Mouse (Mus musculus) lung, embryonic 16.5 days (tissue): Measurements from ENCODE around the gene Ercc6l2. TPM values are rescaled to one million over a fixed set of nuclear protein-coding genes. Genes with fewer than 3 reads are reported as not detected.
A peak's percentile ranks its signal among the peaks of the same experiment; 100 is the strongest.

Experiments
- ATAC-seq: fragments of 200-750 bp; cut with Nextera tagmentation; 2 replicates; pipeline ENCODE4 v1.8.0; 2017; ENCODE audit warnings: low read depth, mild to moderate bottlenecking, moderate library complexity
- H3K27ac ChIP-seq: fragments of 300-500 bp; sonication (generic); 2 replicates; pipeline ENCODE4 v1.5.1; 2014; ENCODE audit warnings: mild to moderate bottlenecking, control low read depth, low read length
- H3K27me3 ChIP-seq: fragments of 300-500 bp; sonication (generic); 2 replicates; pipeline ENCODE4 v1.6.1; 2014; ENCODE audit warnings: low read depth, low read length, mixed read lengths; ENCODE audit not compliant: control insufficient read depth, insufficient read depth
- H3K36me3 ChIP-seq: fragments of 300-500 bp; sonication (generic); 2 replicates; pipeline ENCODE4 v1.6.1; 2014; ENCODE audit warnings: low read length; ENCODE audit not compliant: control insufficient read depth, insufficient read depth
- H3K4me1 ChIP-seq: fragments of 300-500 bp; sonication (generic); replicated peaks from 2 replicates; pipeline ENCODE4 v1.6.1; 2014; ENCODE audit warnings: low read length, mixed read lengths; ENCODE audit not compliant: control insufficient read depth, insufficient read depth
- H3K4me2 ChIP-seq: fragments of 300-500 bp; sonication (generic); 2 replicates; pipeline ENCODE4 v1.6.1; 2014; ENCODE audit warnings: low read depth, low read length, control low read depth
- H3K4me3 ChIP-seq: fragments of 300-500 bp; sonication (generic); 2 replicates; pipeline ENCODE4 v1.5.1; 2014; ENCODE audit warnings: mild to moderate bottlenecking, low read length, control low read depth
- H3K9ac ChIP-seq: fragments of 300-500 bp; sonication (generic); 2 replicates; pipeline ENCODE4 v1.6.1; 2014; ENCODE audit warnings: low read length, control low read depth
- H3K9me3 ChIP-seq: fragments of 300-500 bp; sonication (generic); 2 replicates; pipeline ENCODE4 v1.6.1; 2016; ENCODE audit warnings: low read length; ENCODE audit not compliant: control insufficient read depth
- WGBS: fragments of 180-500 bp; shearing (Covaris S2); extraction: QIAGEN DNeasy Blood & Tissue Kit; methylation state at CpG from one replicate; pipeline ENCODE4 v1.1.7; 2014; 5-methylcytosine and 5-hydroxymethylcytosine counted together
- polyA plus RNA-seq: library from polyadenylated mRNA; unstranded; fragments of >200 nt; fragmentation: Nextera tagmentation; extraction: Ambion mirVana; gene quantifications from 2 replicates; pipeline ENCODE4 v1.2.1, GENCODE M21; 2015

The Ercc6l2 gene
- polyA plus RNA-seq, 1 experiment from 2014 or later: 26.0 TPM

DNA sequence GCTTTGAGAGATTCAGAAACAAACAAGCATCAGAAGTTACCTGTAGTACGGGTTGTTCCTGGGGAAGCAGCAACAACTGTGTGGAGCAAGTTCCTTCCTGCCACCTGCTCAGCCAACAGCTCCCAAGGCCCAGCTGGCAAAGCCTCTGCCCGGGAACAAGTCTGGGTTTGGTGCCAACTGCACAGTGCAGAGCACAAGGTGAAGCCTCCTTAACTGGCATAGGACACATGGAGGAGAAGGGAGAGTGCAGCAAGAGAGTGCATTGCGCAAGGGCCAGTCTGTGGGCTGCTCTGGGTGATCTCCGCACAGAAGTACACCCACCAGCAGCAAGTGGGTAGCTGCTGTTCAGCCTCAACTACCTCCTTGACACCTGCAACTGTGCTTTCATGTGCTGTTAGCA lies 91.5 kb downstream of the Ercc6l2 start:
- peak; percentile 61 for ATAC-seq

GRCm38 (mm10) chr13:63907437-63907836 lies 92.4 kb downstream of the Ercc6l2 start:
- Histone ChIP-seq H3K4me2 (no peak overlapping the region), H3K27ac (no peak overlapping the region), H3K9ac (no peak overlapping the region), H3K9me3 (no peaks in the 10 kb centered on the region), H3K36me3 (no peaks in the 10 kb centered on the region), H3K4me3 (no peak overlapping the region), H3K27me3 (no peaks in the 10 kb centered on the region), H3K4me1 (peaks cover 26% of the 10 kb centered on the region)
- ATAC-seq: no peak
- WGBS: 40% methylated on average over 4 of the region's 4 CpGs

More for the DNA sequence above, 91.5 kb downstream of the Ercc6l2 start:
- peak overlapping the region; percentile 5 for H3K27ac ChIP-seq
- WGBS: 51% methylated on average over 4 of the region's 4 CpGs
- no peaks in the 10 kb centered on the region for H3K36me3 ChIP-seq
- H3K4me3 ChIP-seq: no peak overlapping the region
- no peaks in the 10 kb centered on the region for H3K9me3 ChIP-seq
- no peaks in the 10 kb centered on the region for H3K27me3 ChIP-seq
- no peak overlapping the region for H3K4me2 ChIP-seq
- H3K4me1 ChIP-seq: peaks cover 29% of the 10 kb centered on the region
- H3K9ac ChIP-seq: no peak overlapping the region

GRCm38 (mm10) chr13:63910141-63910804 lies 95.2 kb downstream of the Ercc6l2 start:
- H3K27ac ChIP-seq: peak overlapping the region; percentile 75

DNA sequence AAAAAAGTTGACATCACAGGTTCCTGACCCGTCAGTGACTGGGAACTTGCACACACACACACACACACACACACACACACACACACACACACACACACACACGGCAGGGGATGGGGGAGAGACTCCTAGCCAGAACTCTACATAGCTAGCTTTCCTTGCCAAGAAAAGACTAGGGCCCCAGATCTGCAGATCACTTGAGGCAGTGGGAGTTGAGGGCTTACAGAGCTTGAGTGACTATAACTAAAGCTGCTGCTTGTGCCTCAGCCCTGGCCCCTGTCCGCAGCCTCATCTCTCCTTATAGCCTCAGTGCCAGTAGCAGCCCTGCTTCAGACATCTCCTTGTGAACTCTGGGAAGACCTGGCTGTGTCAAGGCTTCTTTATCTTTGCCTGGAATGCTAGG lies 96.6 kb downstream of the Ercc6l2 start:
- ATAC-seq: peak; percentile 23
- Histone ChIP-seq H3K27ac (peak overlapping the region; percentile 47), H3K4me3 (no peak overlapping the region), H3K27me3 (no peaks in the 10 kb centered on the region), H3K9me3 (no peaks in the 10 kb centered on the region), H3K9ac (no peak overlapping the region), H3K4me2 (no peak overlapping the region), H3K4me1 (peaks cover 40% of the 10 kb centered on the region), H3K36me3 (no peaks in the 10 kb centered on the region)
- WGBS: 37% methylated on average over 3 of the region's 3 CpGs

More at GRCm38 (mm10) chr13:63910141-63910804, 95.2 kb downstream of the Ercc6l2 start:
- no peak overlapping the region for H3K4me2 ChIP-seq
- no peaks in the 10 kb centered on the region for H3K9me3 ChIP-seq
- H3K36me3 ChIP-seq: no peaks in the 10 kb centered on the region
- no peaks in the 10 kb centered on the region for H3K27me3 ChIP-seq
- no peak overlapping the region for H3K4me3 ChIP-seq
- WGBS: 33% methylated on average over 5 of the region's 5 CpGs
- no peak overlapping the region for H3K9ac ChIP-seq
- peak; percentile 51 for ATAC-seq
- H3K4me1 ChIP-seq: peaks cover 31% of the 10 kb centered on the region

GRCm38 (mm10) chr13:63913136-63913535 lies 98.1 kb downstream of the Ercc6l2 start:
- WGBS: 79% methylated on average over 6 of the region's 6 CpGs
- H3K27me3 ChIP-seq: no peaks in the 10 kb centered on the region
- no peak for ATAC-seq

DNA sequence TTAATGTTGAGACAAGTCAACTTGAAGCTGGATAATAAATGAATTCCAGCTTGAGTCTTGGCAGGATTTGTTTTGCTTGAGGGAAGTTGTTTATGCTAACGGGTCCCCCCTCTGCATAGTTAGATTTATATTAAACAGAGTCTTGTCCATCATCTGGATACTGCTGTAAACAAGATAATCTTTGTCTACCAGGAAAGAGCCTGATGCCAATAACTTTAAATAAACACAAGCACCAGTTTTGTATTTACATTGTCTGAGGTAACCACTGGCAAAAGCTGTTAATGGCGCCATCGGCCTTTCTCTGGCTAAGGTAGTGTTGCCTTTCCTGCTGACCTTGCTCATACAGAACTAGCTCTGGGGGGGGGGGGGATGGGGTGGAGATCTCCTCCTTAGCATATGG lies 100.1 kb downstream of the Ercc6l2 start:
- H3K4me2 ChIP-seq: no peak overlapping the region
- ATAC-seq: peak; percentile 26; the same call in 1 of the 2 replicates
- H3K27ac ChIP-seq: peak overlapping the region; percentile 99

More at GRCm38 (mm10) chr13:63913136-63913535, 98.1 kb downstream of the Ercc6l2 start:
- no peaks in the 10 kb centered on the region for H3K9me3 ChIP-seq
- 0 out of 2 replicates have a peak overlapping the region, but pooled peaks have one; percentile 16 for H3K27ac ChIP-seq
- no peak overlapping the region for H3K9ac ChIP-seq
- H3K4me2 ChIP-seq: no peak overlapping the region
- peaks cover 48% of the 10 kb centered on the region for H3K4me1 ChIP-seq
- no peak overlapping the region for H3K4me3 ChIP-seq
- H3K36me3 ChIP-seq: no peaks in the 10 kb centered on the region

GRCm38 (mm10) chr13:63915684-63916083 lies 100.6 kb downstream of the Ercc6l2 start:
- peaks cover 60% of the 10 kb centered on the region for H3K4me1 ChIP-seq
- H3K9me3 ChIP-seq: no peaks in the 10 kb centered on the region
- ATAC-seq: no peak
- H3K9ac ChIP-seq: no peak overlapping the region
- no peaks in the 10 kb centered on the region for H3K27me3 ChIP-seq
- no peak overlapping the region for H3K4me2 ChIP-seq
- no peak overlapping the region for H3K4me3 ChIP-seq
- H3K36me3 ChIP-seq: no peaks in the 10 kb centered on the region
- WGBS: 50% methylated on average over 1 of the region's 1 CpGs
- H3K27ac ChIP-seq: peak overlapping the region; percentile 99

More for the DNA sequence above, 100.1 kb downstream of the Ercc6l2 start:
- Histone ChIP-seq H3K9ac (no peak overlapping the region), H3K4me1 (peaks cover 65% of the 10 kb centered on the region), H3K4me3 (no peak overlapping the region), H3K36me3 (no peaks in the 10 kb centered on the region), H3K27me3 (no peaks in the 10 kb centered on the region), H3K9me3 (no peaks in the 10 kb centered on the region)
- WGBS: 3% methylated on average over 3 of the region's 3 CpGs

DNA sequence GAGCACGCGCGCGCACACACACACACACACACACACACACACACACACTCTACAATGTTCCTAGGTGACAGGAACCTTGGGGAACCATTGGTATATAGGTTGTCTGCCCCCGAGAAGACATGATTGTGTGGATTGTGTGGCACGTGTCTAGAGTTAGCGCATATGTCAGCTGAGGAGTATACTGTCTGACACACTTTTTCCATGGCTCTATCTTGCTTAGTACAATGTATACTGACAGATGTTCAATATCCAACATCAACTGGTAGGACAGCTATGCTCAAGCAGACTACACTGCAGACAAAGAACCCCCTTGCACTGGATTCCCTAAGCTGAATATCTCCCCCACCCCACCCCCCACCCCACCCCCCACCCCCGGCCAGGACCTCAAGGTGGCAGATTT lies 101.5 kb downstream of the Ercc6l2 start:
- peak; percentile 56 for ATAC-seq
- no peaks in the 10 kb centered on the region for H3K27me3 ChIP-seq
- H3K27ac ChIP-seq: peak overlapping the region; percentile 99
- no peaks in the 10 kb centered on the region; the same call in 1 of the 2 replicates for H3K9me3 ChIP-seq
- H3K4me1 ChIP-seq: peaks cover 58% of the 10 kb centered on the region
- H3K36me3 ChIP-seq: no peaks in the 10 kb centered on the region
- H3K4me3 ChIP-seq: no peak overlapping the region
- H3K4me2 ChIP-seq: no peak overlapping the region
- WGBS: 71% methylated on average over 8 of the region's 8 CpGs
- H3K9ac ChIP-seq: no peak overlapping the region; the same call in 1 of the 2 replicates

GRCm38 (mm10) chr13:63917198-63917767 lies 102.2 kb downstream of the Ercc6l2 start:
- Histone ChIP-seq H3K27ac (peak overlapping the region; percentile 99), H3K4me1 (peaks cover 54% of the 10 kb centered on the region), H3K4me2 (peak overlapping the region; percentile 18; the same call in 1 of the 2 replicates), H3K4me3 (no peak overlapping the region), H3K36me3 (no peaks in the 10 kb centered on the region), H3K9me3 (peaks cover 3% of the 10 kb centered on the region; the same call in 1 of the 2 replicates), H3K27me3 (no peaks in the 10 kb centered on the region), H3K9ac (peak overlapping the region; percentile 0; the same call in 1 of the 2 replicates)
- 9% methylated on average over 11 of the region's 11 CpGs for WGBS
- peak; percentile 68 for ATAC-seq
